Mouse (Mus musculus) myocyte (in vitro differentiated cells): Measurements from ENCODE around the gene Itpr2.

Experiments used
- CEBPB ChIP-seq: IDR thresholded peaks from 2 replicates; pipeline ENCODE4 v1.6.1; 2011; ENCODE audit warnings: mild to moderate bottlenecking, moderate library complexity; ENCODE audit not compliant: poor library complexity, insufficient read depth, severe bottlenecking
- E2F4 ChIP-seq: IDR thresholded peaks from one replicate; pipeline ENCODE4 v1.6.1; 2011; ENCODE audit warnings: mild to moderate bottlenecking, control low read depth, moderate library complexity; ENCODE audit not compliant: insufficient read depth
- MAX ChIP-seq: IDR thresholded peaks from one replicate; pipeline ENCODE4 v1.6.1; 2011; ENCODE audit warnings: low read depth, mild to moderate bottlenecking, control low read depth
- MYOD1 ChIP-seq, 3 experiments: IDR thresholded peaks; one replicate each; pipeline ENCODE4 v1.6.1; 2011; ENCODE audit warnings: control low read depth in 2 of 3, low read depth in 2 of 3, mild to moderate bottlenecking in 2 of 3, moderate library complexity in 1 of 3; ENCODE audit not compliant: insufficient read length in 2 of 3, control insufficient read depth in 1 of 3
- MYOG ChIP-seq, 3 experiments: IDR thresholded peaks; one replicate each; pipeline ENCODE4 v1.6.1; 2011; ENCODE audit warnings: control low read depth in 2 of 3, low read depth in 2 of 3, mild to moderate bottlenecking in 2 of 3; ENCODE audit not compliant: insufficient read length in 2 of 3, control insufficient read depth in 1 of 3, insufficient read depth in 1 of 3
- POLR2A ChIP-seq: IDR thresholded peaks from one replicate; pipeline ENCODE4 v1.6.1; 2011; ENCODE audit warnings: low read depth, mild to moderate bottlenecking, control low read depth, moderate library complexity; ENCODE audit not compliant: insufficient read length
- POLR2AphosphoS2 ChIP-seq: IDR thresholded peaks from one replicate; pipeline ENCODE4 v1.6.1; 2011; ENCODE audit warnings: low read depth, control low read depth; ENCODE audit not compliant: insufficient read length
- SRF ChIP-seq: IDR thresholded peaks from one replicate; pipeline ENCODE4 v1.6.1; 2011; ENCODE audit warnings: low read depth; ENCODE audit not compliant: control insufficient read depth, insufficient read length
- TCF3 ChIP-seq: IDR thresholded peaks from one replicate; pipeline ENCODE4 v1.6.1; 2011; ENCODE audit warnings: low read depth, control low read depth; ENCODE audit not compliant: insufficient read length
- USF1 ChIP-seq: IDR thresholded peaks from one replicate; pipeline ENCODE4 v1.6.1; 2011; ENCODE audit warnings: low read depth, mild to moderate bottlenecking, control low read depth, moderate library complexity

DNA sequence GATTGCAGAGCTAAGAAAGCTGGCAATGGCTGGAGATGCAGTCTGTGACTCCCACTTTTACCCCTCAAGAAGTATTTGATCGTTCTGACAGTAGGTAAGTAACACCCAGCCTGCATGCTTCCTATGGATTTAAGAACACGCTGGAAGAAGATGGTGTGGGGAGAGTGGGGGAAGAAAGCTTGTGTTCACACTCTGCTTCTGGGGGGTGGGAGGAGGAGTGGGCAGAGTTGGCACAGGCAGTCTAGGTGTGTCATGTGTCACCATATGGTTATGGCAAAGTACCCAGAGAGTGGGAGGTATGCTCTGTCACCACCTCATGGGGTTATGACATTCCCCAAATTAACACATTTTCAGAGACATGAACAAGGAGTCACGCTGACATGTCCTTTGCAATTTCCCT is 377.5 kb downstream of the Itpr2 start:
- no peak for TF ChIP-seq USF1
- TF ChIP-seq MAX, result no peak
- no peak for TF ChIP-seq POLR2A
- no peak for TF ChIP-seq CEBPB
- TF ChIP-seq TCF3, result no peak
- no peak for TF ChIP-seq MYOD1 (IDR thresholded peaks at IDR 0.05; ENCODE audit: control insufficient read depth in 1 of 3, insufficient read length in 2 of 3, low read depth in 2 of 3)
- TF ChIP-seq POLR2AphosphoS2, result no peak
- no peak for TF ChIP-seq E2F4
- no peak for TF ChIP-seq SRF
- TF ChIP-seq MYOG (IDR thresholded peaks at IDR 0.05; ENCODE audit: control insufficient read depth in 1 of 3, insufficient read depth in 1 of 3, insufficient read length in 2 of 3, low read depth in 2 of 3), result no peak
